Mouse (Mus musculus): Measurements from ENCODE around the gene Drosha.

DNA sequence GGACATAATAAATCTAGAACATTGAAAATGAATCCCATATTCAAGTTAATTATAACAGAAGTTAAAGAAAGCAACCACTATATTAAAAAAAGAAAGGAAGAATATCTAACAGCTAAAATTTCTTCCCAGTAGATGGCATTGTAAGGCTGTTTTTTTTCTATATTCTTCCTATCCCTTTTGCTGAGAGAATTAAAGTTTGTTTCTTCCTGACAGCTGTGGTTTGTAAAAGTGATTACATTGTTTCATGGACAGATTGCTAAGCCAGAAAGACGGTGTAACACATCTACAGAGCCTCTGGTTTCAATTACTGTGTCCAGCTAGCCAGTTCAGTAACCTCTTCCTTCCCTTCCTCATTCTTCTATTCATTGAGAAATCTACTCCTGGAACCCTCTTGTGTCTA is 39.1 kb downstream of the Drosha start:
- TF ChIP-seq POLR2A (IDR thresholded peaks at IDR 0.05; ENCODE audit: extremely low read depth, insufficient read depth, low read length) = no peak
- 0 out of 2 replicates have a peak, but pooled peaks have one; percentile 18 for TF ChIP-seq CTCF (IDR thresholded peaks at IDR 0.05; ENCODE audit: low read depth, low read length)

All from liver, adult 2 months (tissue).